Mouse (Mus musculus): ENCODE measurements around the gene Brd7.

- TF ChIP-seq GATA1 (IDR thresholded peaks at IDR 0.05; ENCODE audit: low read length) (no peak), TAL1 (IDR thresholded peaks at IDR 0.05; ENCODE audit: low read length) (no peak)
Measured at GRCm38 (mm10) chr8:88282684-88283083, 79.3 kb downstream of the Brd7 start.

Measured in erythroblast, embryonic 14.5 days (primary cell).